Mouse (Mus musculus) erythroid progenitor cell, adult 5-6 weeks (primary cell): ENCODE results near the gene Gm21830. TPM values are rescaled to one million over a fixed set of nuclear protein-coding genes. Genes with fewer than 3 reads are reported as not detected.
"Not testable (repeated sequence)": the region's sequence is repeated elsewhere in the genome, so short reads cannot be mapped to it uniquely, and the experiment has no call there.

Experiments
- ATAC-seq: replicated peaks from 2 replicates; pipeline ENCODE4 v1.8.0; 2016; ENCODE audit warnings: moderate number of reproducible peaks, mild to moderate bottlenecking, moderate TSS enrichment, inconsistent platforms; ENCODE audit not compliant: poor library complexity, low FRiP score, severe bottlenecking
- total RNA-seq, 2 experiments: library from RNA; stranded (forward) in 1 of 2; stranded (reverse) in 1 of 2; fragments of 150-400 nt in 1 of 2; fragments of 186-747, 209-891 nt in 1 of 2; gene quantifications; 2 replicates each; pipeline versions ENCODE4 v1.2.3 to v1.2.4; 2015 to 2017; ENCODE audit warnings: low replicate concordance in 2 of 2

The Gm21830 gene
- total RNA-seq (2015; ENCODE audit: low replicate concordance): not detected in 2 replicates
- not detected in 2 replicates for total RNA-seq (2017; ENCODE audit: low replicate concordance)

GRCm38 (mm10) chr2:67413425-67413824 lies at the start of gene Gm21830:
TSS of gene Gm21830 (plus strand) at chr2:67413725.
- ATAC-seq: not testable (repeated sequence)

- no peak for ATAC-seq
These were observed 49.0 kb upstream of the Gm21830 start for GRCm38 (mm10) chr2:67364506-67364905.

- ATAC-seq: no peak
These were observed 35.0 kb upstream of the Gm21830 start for GRCm38 (mm10) chr2:67378504-67378903.

- ATAC-seq: no peak
These were observed 7.3 kb downstream of the Gm21830 start for GRCm38 (mm10) chr2:67420853-67421252.

- no peak for ATAC-seq
These were observed 9.3 kb downstream of the Gm21830 start for GRCm38 (mm10) chr2:67422799-67423198.

- ATAC-seq: no peak
These were observed 19.6 kb downstream of the Gm21830 start, which contains the start of gene Gm26727 for GRCm38 (mm10) chr2:67433081-67433480. TSS of gene Gm26727 (minus strand) at chr2:67433181.

- ATAC-seq: no peak
These were observed 24.8 kb downstream of the Gm21830 start for GRCm38 (mm10) chr2:67438309-67438708.

- no peak for ATAC-seq
These were observed 32.3 kb downstream of the Gm21830 start, which contains the start of gene Xirp2 for GRCm38 (mm10) chr2:67445780-67446179. TSS of gene Xirp2 (plus strand) at chr2:67446002.

GRCm38 (mm10) chr2:67446772-67447171 lies 33.2 kb downstream of the Gm21830 start:
- ATAC-seq: no peak

GRCm38 (mm10) chr2:67447206-67447605 lies 33.7 kb downstream of the Gm21830 start:
- no peak for ATAC-seq

- no peak for ATAC-seq
These were observed 47.3 kb downstream of the Gm21830 start for GRCm38 (mm10) chr2:67460857-67461256.

GRCm38 (mm10) chr2:67467036-67467435 lies 53.5 kb downstream of the Gm21830 start:
- no peak for ATAC-seq

- not testable (repeated sequence) for ATAC-seq
These were observed 56.5 kb downstream of the Gm21830 start for GRCm38 (mm10) chr2:67470030-67470429.

GRCm38 (mm10) chr2:67477753-67478152 lies 64.2 kb downstream of the Gm21830 start:
- ATAC-seq: no peak

- no peak for ATAC-seq
These were observed 67.5 kb downstream of the Gm21830 start for GRCm38 (mm10) chr2:67481051-67481450.

Other genes with a start within 250 kb of the Gm21830 start
- gene Gm26727, start 19.5 kb downstream of the Gm21830 start, total RNA-seq (2015; ENCODE audit: low replicate concordance): not detected in 2 replicates
- gene Gm26727, start 19.5 kb downstream of the Gm21830 start, total RNA-seq (2017; ENCODE audit: low replicate concordance): not detected in 2 replicates
- not detected in 2 replicates for gene Xirp2, start 32.3 kb downstream of the Gm21830 start, total RNA-seq (2015; ENCODE audit: low replicate concordance)
- gene Xirp2, start 32.3 kb downstream of the Gm21830 start, total RNA-seq (2017; ENCODE audit: low replicate concordance): not detected in 2 replicates
- gene B3galt1, start 152.1 kb downstream of the Gm21830 start, total RNA-seq (2015; ENCODE audit: low replicate concordance): not detected in 2 replicates
- not detected in 2 replicates for gene B3galt1, start 152.1 kb downstream of the Gm21830 start, total RNA-seq (2017; ENCODE audit: low replicate concordance)